Mouse (Mus musculus) spleen, adult 2 months (tissue): Measurements from ENCODE around the gene Fntb. TPM values are rescaled to one million over a fixed set of nuclear protein-coding genes. Genes with fewer than 3 reads are reported as not detected.
A peak's percentile ranks its signal among the peaks of the same experiment; 100 is the strongest.

Experiments
- DNase-seq, 2 experiments: peaks; one replicate each; pipeline versions ENCODE4 v3.0.0 to v3.0.0-alpha.2; 2012 to 2021; ENCODE audit warnings: low spot score in 2 of 2, low read depth in 1 of 2
- H3K27ac ChIP-seq: fragments of 200-500 bp; 2 replicates; pipeline ENCODE4 v1.5.1; 2012; ENCODE audit warnings: low read length, inconsistent platforms; ENCODE audit not compliant: insufficient read depth
- H3K27me3 ChIP-seq: fragments of 200-500 bp; 2 replicates; pipeline ENCODE4 v1.6.1; 2012; ENCODE audit warnings: mild to moderate bottlenecking, moderate library complexity, low read length, inconsistent platforms; ENCODE audit not compliant: control insufficient read depth, insufficient read depth
- H3K36me3 ChIP-seq: fragments of 200-500 bp; 2 replicates; pipeline ENCODE4 v1.6.1; 2012; ENCODE audit warnings: mild to moderate bottlenecking, low read length, inconsistent platforms; ENCODE audit not compliant: control insufficient read depth, insufficient read depth
- H3K4me1 ChIP-seq: fragments of 200-500 bp; 2 replicates; pipeline ENCODE4 v1.6.1; 2011; ENCODE audit warnings: inconsistent platforms; ENCODE audit not compliant: control insufficient read depth, insufficient read depth, insufficient read length
- H3K4me3 ChIP-seq: fragments of 200-500 bp; 2 replicates; pipeline ENCODE4 v1.5.1; 2011; ENCODE audit warnings: mild to moderate bottlenecking, inconsistent platforms; ENCODE audit not compliant: insufficient read depth, insufficient read length; ENCODE audit errors: extremely low read depth
- CTCF ChIP-seq: fragments of 200-500 bp; IDR thresholded peaks from 2 replicates; pipeline ENCODE4 v1.5.1; 2011; ENCODE audit warnings: mild to moderate bottlenecking, inconsistent platforms; ENCODE audit not compliant: insufficient read depth, insufficient read length, insufficient replicate concordance; ENCODE audit errors: extremely low read depth
- POLR2A ChIP-seq: fragments of 200-500 bp; IDR thresholded peaks from 2 replicates; pipeline ENCODE4 v1.6.1; 2011; ENCODE audit warnings: low read depth, low read length, inconsistent platforms
- WGBS: fragments of 180-500 bp; shearing (Covaris S2); methylation state at CpG from one replicate; pipeline ENCODE4 v1.1.7; 2018; 5-methylcytosine and 5-hydroxymethylcytosine counted together
- polyA plus RNA-seq: library from polyadenylated mRNA; depleted of rRNA; stranded (reverse); fragments of >200 nt; gene quantifications from 2 replicates; pipeline ENCODE4 v1.2.3, GENCODE M21; 2012

The Fntb gene
- polyA plus RNA-seq, 1 experiment, result 18.7 TPM

GRCm38 (mm10) chr12:76916163-76916562 is 150.8 kb downstream of the Fntb start:
- Histone ChIP-seq H3K36me3 (peaks cover 8% of the 10 kb centered on the region), H3K27me3 (no peaks in the 10 kb centered on the region), H3K4me1 (no peaks in the 10 kb centered on the region), H3K27ac (no peak overlapping the region), H3K4me3 (no peak overlapping the region)
- 97% methylated on average over 11 of the region's 11 CpGs for WGBS
- no peak for DNase-seq
- TF ChIP-seq POLR2A (no peak), CTCF (no peak)

GRCm38 (mm10) chr12:76918113-76918512 is 152.7 kb downstream of the Fntb start:
- TF ChIP-seq CTCF, result no peak
- no peak for TF ChIP-seq POLR2A
- WGBS, result 83% methylated on average over 6 of the region's 6 CpGs
- no peak for DNase-seq
- Histone ChIP-seq H3K4me1 (no peaks in the 10 kb centered on the region; the same call in 1 of the 2 replicates), H3K4me3 (no peak overlapping the region), H3K27ac (no peak overlapping the region), H3K27me3 (no peaks in the 10 kb centered on the region), H3K36me3 (peaks cover 6% of the 10 kb centered on the region)

- 91% methylated on average over 3 of the region's 3 CpGs for WGBS
- TF ChIP-seq CTCF, result no peak
- no peak for TF ChIP-seq POLR2A
These were observed 153.5 kb downstream of the Fntb start for GRCm38 (mm10) chr12:76918855-76919254.

GRCm38 (mm10) chr12:76920398-76920797 is 155.0 kb downstream of the Fntb start:
- H3K27ac ChIP-seq, result no peak overlapping the region
- no peak for TF ChIP-seq CTCF
- no peak for TF ChIP-seq POLR2A
- H3K4me3 ChIP-seq, result no peak overlapping the region
- 87% methylated on average over 6 of the region's 6 CpGs for WGBS
- H3K4me1 ChIP-seq, result peaks cover 5% of the 10 kb centered on the region; the same call in 1 of the 2 replicates
- H3K27me3 ChIP-seq, result no peaks in the 10 kb centered on the region
- DNase-seq, result no peak
- peaks cover 3% of the 10 kb centered on the region; the same call in 1 of the 2 replicates for H3K36me3 ChIP-seq

More at GRCm38 (mm10) chr12:76918855-76919254, 153.5 kb downstream of the Fntb start:
- Histone ChIP-seq H3K27ac (no peak overlapping the region), H3K4me3 (no peak overlapping the region), H3K36me3 (peaks cover 6% of the 10 kb centered on the region), H3K4me1 (peaks cover 5% of the 10 kb centered on the region; the same call in 1 of the 2 replicates), H3K27me3 (no peaks in the 10 kb centered on the region)
- no peak for DNase-seq

GRCm38 (mm10) chr12:76920990-76921389 is 155.6 kb downstream of the Fntb start:
- DNase-seq, result no peak
- Histone ChIP-seq H3K27me3 (no peaks in the 10 kb centered on the region), H3K27ac (no peak overlapping the region), H3K36me3 (peaks cover 3% of the 10 kb centered on the region; the same call in 1 of the 2 replicates), H3K4me3 (no peak overlapping the region), H3K4me1 (peaks cover 5% of the 10 kb centered on the region; the same call in 1 of the 2 replicates)
- TF ChIP-seq CTCF (no peak), POLR2A (no peak)
- 97% methylated on average over 8 of the region's 8 CpGs for WGBS

- H3K4me1 ChIP-seq, result peaks cover 5% of the 10 kb centered on the region; the same call in 1 of the 2 replicates
- peak in 1 of 2 experiments; percentile 26 for DNase-seq
- H3K27me3 ChIP-seq, result no peaks in the 10 kb centered on the region
- TF ChIP-seq POLR2A, result no peak
- TF ChIP-seq CTCF, result no peak
- WGBS, result 65% methylated on average over 8 of the region's 8 CpGs
- no peak overlapping the region for H3K4me3 ChIP-seq
- peaks cover 3% of the 10 kb centered on the region; the same call in 1 of the 2 replicates for H3K36me3 ChIP-seq
- H3K27ac ChIP-seq, result no peak overlapping the region
These were observed 157.7 kb downstream of the Fntb start for GRCm38 (mm10) chr12:76923118-76923517.

- Histone ChIP-seq H3K4me1 (peaks cover 5% of the 10 kb centered on the region; the same call in 1 of the 2 replicates), H3K27ac (no peak overlapping the region), H3K36me3 (0 out of 2 replicates have a peak, but pooled peaks cover under 1% of the 10 kb centered on the region), H3K4me3 (no peak overlapping the region), H3K27me3 (no peaks in the 10 kb centered on the region)
- DNase-seq, result no peak
- TF ChIP-seq POLR2A (no peak), CTCF (no peak)
- WGBS, result 66% methylated on average over 10 of the region's 10 CpGs
These were observed 159.7 kb downstream of the Fntb start for GRCm38 (mm10) chr12:76924904-76925604.
